Mouse (Mus musculus) left cerebral cortex, adult 18-20 months (tissue): ENCODE measurements around the gene Pex19. TPM values are rescaled to one million over a fixed set of nuclear protein-coding genes. Genes with fewer than 3 reads are reported as not detected.

Experiments
- DNase-seq, 2 experiments: peaks; one replicate each; pipeline ENCODE4 v3.0.0; 2021 to 2022; ENCODE audit warnings: low spot score in 2 of 2, mixed read lengths in 1 of 2
- total RNA-seq, 2 experiments: library from RNA; stranded (reverse); gene quantifications; 2 replicates each; pipeline ENCODE4 v1.2.3; 2021

Pex19 gene
- total RNA-seq, 2 experiments from 2014 or later, result 87.3 to 87.5 TPM

GRCm38 (mm10) chr1:172132319-172132718, 5.8 kb downstream of the Pex19 start:
- no peak for DNase-seq

- DNase-seq, result no peak
Observed at GRCm38 (mm10) chr1:172133535-172133934, 7.0 kb downstream of the Pex19 start.

GRCm38 (mm10) chr1:172134072-172134471, 7.5 kb downstream of the Pex19 start:
- no peak for DNase-seq

- no peak for DNase-seq
Observed at GRCm38 (mm10) chr1:172140160-172140559, 13.6 kb downstream of the Pex19 start.

- DNase-seq, result no peak
Observed at GRCm38 (mm10) chr1:172140825-172141224, 14.3 kb downstream of the Pex19 start.

- DNase-seq, result no peak
Observed at GRCm38 (mm10) chr1:172141529-172141928, 15.0 kb downstream of the Pex19 start.

GRCm38 (mm10) chr1:172143570-172143969, 17.0 kb downstream of the Pex19 start:
- peak; percentile 62 to 69 for DNase-seq

GRCm38 (mm10) chr1:172147835-172148278, 21.3 kb downstream of the Pex19 start, which contains the start of gene Dcaf8:
Gene Dcaf8, plus strand, starts transcription at chr1:172148084.
- DNase-seq, result peak; percentile 94 to 97

GRCm38 (mm10) chr1:172148279-172148954, 21.9 kb downstream of the Pex19 start:
- peak; percentile 7 to 37 for DNase-seq

GRCm38 (mm10) chr1:172148955-172149815, 22.6 kb downstream of the Pex19 start:
- no peak for DNase-seq

- no peak for DNase-seq
Observed at GRCm38 (mm10) chr1:172154536-172154935, 28.0 kb downstream of the Pex19 start.

- no peak for DNase-seq
Observed at GRCm38 (mm10) chr1:172155518-172155917, 29.0 kb downstream of the Pex19 start.

GRCm38 (mm10) chr1:172159970-172160369, 33.4 kb downstream of the Pex19 start:
- no peak for DNase-seq

- DNase-seq, result no peak
Observed at GRCm38 (mm10) chr1:172160508-172160907, 34.0 kb downstream of the Pex19 start.

- DNase-seq, result peak; percentile 21 to 38
Observed at GRCm38 (mm10) chr1:172162009-172162408, 35.5 kb downstream of the Pex19 start.

GRCm38 (mm10) chr1:172162959-172163358, 36.4 kb downstream of the Pex19 start:
- DNase-seq, result no peak

GRCm38 (mm10) chr1:172167911-172168310, 41.4 kb downstream of the Pex19 start:
- DNase-seq, result no peak

- DNase-seq, result no peak
Observed at GRCm38 (mm10) chr1:172169809-172170208, 43.3 kb downstream of the Pex19 start.

GRCm38 (mm10) chr1:172172381-172172780, 45.8 kb downstream of the Pex19 start:
- no peak for DNase-seq

- no peak for DNase-seq
Observed at GRCm38 (mm10) chr1:172173181-172173580, 46.6 kb downstream of the Pex19 start.

GRCm38 (mm10) chr1:172177791-172178190, 51.2 kb downstream of the Pex19 start:
- no peak for DNase-seq

GRCm38 (mm10) chr1:172179102-172179501, 52.5 kb downstream of the Pex19 start:
- DNase-seq, result no peak
